Mouse (Mus musculus) midbrain, embryonic 10.5 days (tissue): ENCODE results near the gene Slc38a8. TPM values are rescaled to one million over a fixed set of nuclear protein-coding genes. Genes with fewer than 3 reads are reported as not detected.

Source experiments
- DNase-seq: peaks from one replicate; pipeline ENCODE4 v3.0.0-alpha.2; 2017; ENCODE audit warnings: low spot score
- H3K27ac ChIP-seq: fragments of 300-500 bp; sonication (generic); replicated peaks from 2 replicates; pipeline ENCODE4 v1.5.1; 2016; ENCODE audit warnings: mild to moderate bottlenecking
- H3K27me3 ChIP-seq: fragments of 300-500 bp; sonication (generic); 2 replicates; pipeline ENCODE4 v1.6.1; 2016; ENCODE audit warnings: low read depth, mild to moderate bottlenecking; ENCODE audit not compliant: poor library complexity, severe bottlenecking
- H3K36me3 ChIP-seq: fragments of 300-500 bp; sonication (generic); 2 replicates; pipeline ENCODE4 v1.6.1; 2016; ENCODE audit warnings: mild to moderate bottlenecking, moderate library complexity
- H3K4me1 ChIP-seq: fragments of 300-500 bp; sonication (generic); 2 replicates; pipeline ENCODE4 v1.6.1; 2016
- H3K4me3 ChIP-seq: fragments of 300-500 bp; sonication (generic); 2 replicates; pipeline ENCODE4 v1.5.1; 2016; ENCODE audit warnings: mild to moderate bottlenecking, moderate library complexity
- H3K9me3 ChIP-seq: fragments of 300-500 bp; sonication (generic); replicated peaks from 2 replicates; pipeline ENCODE4 v1.6.1; 2016; ENCODE audit warnings: mild to moderate bottlenecking
- WGBS: fragments of 180-500 bp; shearing (Covaris S2); methylation state at CpG from one replicate; pipeline ENCODE4 v1.1.7; 2016; 5-methylcytosine and 5-hydroxymethylcytosine counted together
- polyA plus RNA-seq: library from polyadenylated mRNA; unstranded; fragments of >200 nt; fragmentation: Nextera tagmentation; extraction: Ambion mirVana; gene quantifications from 2 replicates; pipeline ENCODE4 v1.2.1, GENCODE M21; 2016

The Slc38a8 gene
- polyA plus RNA-seq, 1 experiment from 2014 or later: 1.1 TPM

DNA sequence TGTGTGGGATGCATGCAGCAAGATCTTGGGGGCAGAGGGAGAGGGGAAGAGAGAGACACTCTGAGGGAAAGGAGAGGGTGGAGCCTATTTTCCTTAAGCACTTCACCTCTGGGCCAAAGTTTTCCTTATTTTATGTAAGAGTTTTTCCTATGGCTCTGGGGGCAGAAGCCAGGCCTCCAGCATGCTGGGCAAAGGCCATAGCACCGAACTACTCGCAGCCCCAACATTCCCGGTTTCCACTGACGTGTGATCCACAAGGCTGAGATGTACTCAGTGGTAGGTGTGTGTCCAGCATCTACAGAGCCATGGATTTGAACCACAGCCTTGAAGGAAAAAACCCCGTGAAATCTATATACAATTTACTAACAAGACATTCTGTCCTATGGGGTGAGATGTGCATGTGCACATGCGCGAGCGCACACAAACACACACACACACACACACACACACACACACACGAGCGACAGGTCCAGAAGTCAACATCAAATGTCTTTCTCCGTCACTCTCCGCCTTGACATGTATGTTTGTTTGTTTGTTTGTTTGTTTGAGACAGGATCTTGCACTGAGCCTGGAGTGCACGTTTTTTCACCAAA, 67.8 kb downstream of the Slc38a8 start, which contains the start of gene Osgin1:
Gene Osgin1, plus strand, starts transcription at position 543 of the 593 bp plus-strand sequence.
- no peaks in the 10 kb centered on the region for H3K9me3 ChIP-seq
- H3K36me3 ChIP-seq: no peaks in the 10 kb centered on the region
- no peak within 1 kb of the TSS for H3K4me3 ChIP-seq
- H3K27ac ChIP-seq: no peak within 1 kb of the TSS
- 92% methylated on average over 13 of the region's 13 CpGs for WGBS
- H3K27me3 ChIP-seq: no peaks in the 10 kb centered on the region
- peaks cover 27% of the 10 kb centered on the region for H3K4me1 ChIP-seq
- DNase-seq: no peak

DNA sequence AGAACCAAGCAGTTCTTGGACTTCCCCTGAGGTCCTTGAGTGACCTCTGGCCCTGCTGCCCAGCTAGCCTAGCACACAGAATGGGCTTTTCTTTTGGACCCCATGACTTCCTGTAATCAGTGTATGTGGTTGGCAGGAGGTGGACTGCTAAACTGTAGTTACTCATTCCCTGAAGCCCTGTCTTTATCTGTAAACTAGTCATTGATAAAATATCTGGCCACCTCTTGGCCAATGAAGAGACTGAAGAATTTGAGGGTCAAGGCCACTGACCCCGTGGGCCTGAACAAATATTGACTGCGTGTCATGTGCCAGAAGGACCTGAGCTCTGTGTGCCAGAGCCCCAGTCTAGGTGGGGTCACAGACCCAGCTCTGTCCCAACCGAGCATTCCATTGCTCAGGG, 69.1 kb downstream of the Slc38a8 start:
- no peak overlapping the region for H3K4me3 ChIP-seq
- H3K9me3 ChIP-seq: no peaks in the 10 kb centered on the region
- no peaks in the 10 kb centered on the region for H3K36me3 ChIP-seq
- DNase-seq: no peak
- H3K4me1 ChIP-seq: peaks cover 32% of the 10 kb centered on the region
- H3K27me3 ChIP-seq: no peaks in the 10 kb centered on the region
- no peak overlapping the region for H3K27ac ChIP-seq
- 56% methylated on average over 3 of the region's 3 CpGs for WGBS

GRCm38 (mm10) chr8:119430690-119431089, 70.8 kb downstream of the Slc38a8 start:
- Histone ChIP-seq H3K4me1 (peaks cover 24% of the 10 kb centered on the region), H3K27ac (no peak overlapping the region), H3K27me3 (no peaks in the 10 kb centered on the region), H3K36me3 (no peaks in the 10 kb centered on the region), H3K9me3 (no peaks in the 10 kb centered on the region), H3K4me3 (no peak overlapping the region)
- no peak for DNase-seq
- 86% methylated on average over 7 of the region's 7 CpGs for WGBS

DNA sequence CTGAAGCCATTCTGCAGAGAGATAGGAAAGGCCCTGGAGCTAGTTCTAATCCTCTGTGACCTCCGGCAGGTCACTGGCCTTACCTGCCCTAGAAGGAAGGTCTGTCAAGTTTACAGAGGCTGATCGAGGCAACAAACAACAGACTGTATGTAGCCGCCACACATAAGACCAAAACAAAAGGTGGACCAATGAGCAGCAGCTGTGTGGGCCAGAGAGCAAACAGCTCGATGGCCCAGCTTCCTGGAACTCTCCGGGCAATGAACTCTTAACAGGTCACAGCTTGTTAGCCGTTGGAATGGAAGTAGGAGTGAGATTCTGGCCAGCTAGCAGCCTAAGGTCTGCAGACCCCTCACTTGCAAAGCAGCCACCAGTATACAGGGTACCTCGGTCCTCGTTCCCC, 71.2 kb downstream of the Slc38a8 start:
- H3K27ac ChIP-seq: no peak overlapping the region
- peaks cover 21% of the 10 kb centered on the region for H3K4me1 ChIP-seq
- WGBS: 85% methylated on average over 8 of the region's 8 CpGs
- H3K27me3 ChIP-seq: no peaks in the 10 kb centered on the region
- H3K9me3 ChIP-seq: no peaks in the 10 kb centered on the region
- H3K4me3 ChIP-seq: no peak overlapping the region
- no peaks in the 10 kb centered on the region for H3K36me3 ChIP-seq
- no peak for DNase-seq

Other genes starting within 250 kb of the Slc38a8 start
- 267 and 315 TPM in 2 replicates for gene Hsbp1, start 157.2 kb downstream of the Slc38a8 start, polyA plus RNA-seq
- gene Mlycd, start 106.8 kb downstream of the Slc38a8 start, polyA plus RNA-seq: 10.9 and 11.4 TPM in 2 replicates
- 0.21 and 0.23 TPM in 2 replicates for gene Osgin1, start 67.6 kb downstream of the Slc38a8 start, polyA plus RNA-seq
- 16.3 and 17.0 TPM in 2 replicates for gene Necab2, start 55.0 kb downstream of the Slc38a8 start, polyA plus RNA-seq
- gene Mbtps1, start 57.0 kb upstream of the Slc38a8 start, polyA plus RNA-seq: 111 and 112 TPM in 2 replicates
- 73.0 and 88.9 TPM in 2 replicates for gene Hsdl1, start 73.5 kb upstream of the Slc38a8 start, polyA plus RNA-seq
- 0.19 and 0.30 TPM in 2 replicates for gene Dnaaf1, start 73.5 kb upstream of the Slc38a8 start, polyA plus RNA-seq
- gene Taf1c, start 103.5 kb upstream of the Slc38a8 start, polyA plus RNA-seq: 15.3 and 16.7 TPM in 2 replicates
- gene Adad2, start 111.0 kb upstream of the Slc38a8 start, polyA plus RNA-seq: 0.28 TPM in 1 of 2 replicates, not detected in the other
- 0.19 and 0.52 TPM in 2 replicates for gene Kcng4, start 134.0 kb upstream of the Slc38a8 start, polyA plus RNA-seq
- 20.5 and 32.9 TPM in 2 replicates for gene Wfdc1, start 164.7 kb upstream of the Slc38a8 start, polyA plus RNA-seq
- 1.2 and 1.6 TPM in 2 replicates for gene Atp2c2, start 198.3 kb upstream of the Slc38a8 start, polyA plus RNA-seq